Mouse (Mus musculus) C2C12 (cell line): ENCODE results near the gene Epb41l5. TPM values are rescaled to one million over a fixed set of nuclear protein-coding genes. Genes with fewer than 3 reads are reported as not detected.

Source experiments
- H3K27me3 ChIP-seq: one replicate; pipeline ENCODE4 v1.6.1; 2011; ENCODE audit not compliant: control insufficient read depth, insufficient read depth, insufficient read length
- H3K36me3 ChIP-seq: one replicate; pipeline ENCODE4 v1.6.1; 2011; ENCODE audit not compliant: control insufficient read depth, insufficient read depth
- H3K4me3 ChIP-seq: one replicate; pipeline ENCODE4 v1.5.1; 2011; ENCODE audit warnings: mild to moderate bottlenecking, control low read depth; ENCODE audit not compliant: poor library complexity, insufficient read depth, severe bottlenecking
- H3K79me2 ChIP-seq: one replicate; pipeline ENCODE4 v1.6.1; 2011; ENCODE audit not compliant: control insufficient read depth, insufficient read depth
- H3K79me3 ChIP-seq: one replicate; pipeline ENCODE4 v1.6.1; 2011; ENCODE audit warnings: low read depth, control low read depth
- H3ac ChIP-seq: one replicate; pipeline ENCODE3; 2011; ENCODE audit warnings: low read depth; ENCODE audit not compliant: control insufficient read depth, insufficient read length
- CEBPB ChIP-seq: IDR thresholded peaks from one replicate; pipeline ENCODE4 v1.6.1; 2011; ENCODE audit warnings: low read depth, mild to moderate bottlenecking, control low read depth, moderate library complexity
- CTCF ChIP-seq: IDR thresholded peaks from one replicate; pipeline ENCODE4 v1.5.1; 2011; ENCODE audit not compliant: control insufficient read depth, insufficient read depth, insufficient read length
- FOSL1 ChIP-seq: IDR thresholded peaks from one replicate; pipeline ENCODE4 v1.8.0; 2011; ENCODE audit warnings: mild to moderate bottlenecking, low read length; ENCODE audit not compliant: poor library complexity, insufficient read depth, severe bottlenecking
- MAX ChIP-seq: IDR thresholded peaks from one replicate; pipeline ENCODE4 v1.6.1; 2011; ENCODE audit warnings: mild to moderate bottlenecking, control low read depth
- MYOD1 ChIP-seq: IDR thresholded peaks from one replicate; pipeline ENCODE4 v1.6.1; 2011; ENCODE audit warnings: low read depth; ENCODE audit not compliant: control insufficient read depth, insufficient read length
- MYOG ChIP-seq: IDR thresholded peaks from one replicate; pipeline ENCODE4 v1.6.1; 2011; ENCODE audit not compliant: control insufficient read depth, insufficient read length; ENCODE audit errors: extremely low read depth
- USF1 ChIP-seq: IDR thresholded peaks from one replicate; pipeline ENCODE4 v1.6.1; 2011; ENCODE audit warnings: low read depth, mild to moderate bottlenecking, control low read depth, moderate library complexity
- polyA plus RNA-seq: library from polyadenylated mRNA; unstranded; fragments of >200 nt; fragmentation: generic; extraction: Trizol; gene quantifications from one replicate; pipeline ENCODE4 v1.2.1, GENCODE M21; 2012; ENCODE audit warnings: missing spikeins

The Epb41l5 gene
- polyA plus RNA-seq, 1 experiment: 1.3 TPM

GRCm38 (mm10) chr1:119626837-119627236, 22.0 kb downstream of the Epb41l5 start:
- Histone ChIP-seq H3ac (no peak overlapping the region), H3K27me3 (no peaks in the 10 kb centered on the region), H3K79me3 (no peaks in the 10 kb centered on the region), H3K36me3 (no peaks in the 10 kb centered on the region), H3K79me2 (no peaks in the 10 kb centered on the region), H3K4me3 (no peak overlapping the region)
- TF ChIP-seq MYOD1 (no peak), MAX (no peak), USF1 (no peak)

DNA sequence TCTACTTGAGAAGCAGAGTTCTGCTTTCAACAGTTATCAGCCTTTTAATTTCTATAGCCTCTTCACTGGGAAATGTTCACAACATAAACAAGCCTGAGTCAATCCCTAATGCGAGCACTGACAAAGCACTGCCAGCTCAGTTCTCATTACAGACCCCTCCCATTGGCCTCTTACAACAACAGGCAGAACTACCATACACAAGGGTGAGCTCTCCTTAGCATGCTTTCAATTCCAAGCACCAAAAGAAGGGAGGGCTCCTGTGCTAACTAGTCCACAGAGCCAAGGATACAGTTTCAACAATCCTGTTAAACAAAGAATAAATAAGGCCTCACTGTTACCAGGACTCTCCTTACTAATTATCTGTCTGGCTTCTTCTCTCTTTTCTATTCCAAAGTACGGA, 24.4 kb downstream of the Epb41l5 start:
- Histone ChIP-seq H3K79me3 (no peaks in the 10 kb centered on the region), H3ac (no peak overlapping the region), H3K79me2 (no peaks in the 10 kb centered on the region), H3K36me3 (no peaks in the 10 kb centered on the region), H3K27me3 (no peaks in the 10 kb centered on the region), H3K4me3 (no peak overlapping the region)
- TF ChIP-seq CTCF (no peak), MYOD1 (no peak), MAX (no peak), CEBPB (no peak), MYOG (no peak), USF1 (no peak), FOSL1 (no peak)

DNA sequence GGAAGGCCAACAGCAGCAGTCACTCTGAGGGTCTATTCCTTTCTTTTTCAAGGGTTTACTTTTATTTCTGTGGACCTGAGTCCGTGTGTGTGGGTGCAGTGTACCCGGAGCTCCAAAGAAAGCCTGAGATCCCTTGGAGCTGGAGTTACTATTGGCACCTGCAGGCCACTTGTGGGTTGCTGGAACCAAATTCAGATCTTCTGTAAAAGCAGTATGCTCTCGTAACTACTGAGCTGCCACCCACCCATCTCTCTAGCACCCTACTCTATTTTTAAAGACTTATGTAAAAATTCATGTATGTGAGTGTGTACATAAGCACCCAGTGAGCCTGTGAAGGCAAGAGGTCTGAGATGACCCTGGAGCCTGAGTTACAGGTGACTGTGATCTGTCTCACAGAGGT, 43.4 kb downstream of the Epb41l5 start:
- Histone ChIP-seq H3ac (no peak overlapping the region), H3K27me3 (no peaks in the 10 kb centered on the region), H3K4me3 (no peak overlapping the region), H3K79me3 (no peaks in the 10 kb centered on the region), H3K79me2 (no peaks in the 10 kb centered on the region), H3K36me3 (no peaks in the 10 kb centered on the region)
- TF ChIP-seq USF1 (no peak), FOSL1 (no peak), CTCF (no peak), MYOD1 (no peak), CEBPB (no peak), MYOG (no peak), MAX (no peak)

- no peaks in the 10 kb centered on the region for H3K79me3 ChIP-seq
- H3K79me2 ChIP-seq: no peaks in the 10 kb centered on the region
- TF ChIP-seq CEBPB (no peak), MAX (no peak), USF1 (no peak), MYOG (no peak), CTCF (no peak), FOSL1 (no peak), MYOD1 (no peak)
- H3K36me3 ChIP-seq: no peaks in the 10 kb centered on the region
- H3K27me3 ChIP-seq: no peaks in the 10 kb centered on the region
- no peak overlapping the region for H3ac ChIP-seq
- H3K4me3 ChIP-seq: no peak overlapping the region
Measured at GRCm38 (mm10) chr1:119602448-119602847, 46.4 kb downstream of the Epb41l5 start.

DNA sequence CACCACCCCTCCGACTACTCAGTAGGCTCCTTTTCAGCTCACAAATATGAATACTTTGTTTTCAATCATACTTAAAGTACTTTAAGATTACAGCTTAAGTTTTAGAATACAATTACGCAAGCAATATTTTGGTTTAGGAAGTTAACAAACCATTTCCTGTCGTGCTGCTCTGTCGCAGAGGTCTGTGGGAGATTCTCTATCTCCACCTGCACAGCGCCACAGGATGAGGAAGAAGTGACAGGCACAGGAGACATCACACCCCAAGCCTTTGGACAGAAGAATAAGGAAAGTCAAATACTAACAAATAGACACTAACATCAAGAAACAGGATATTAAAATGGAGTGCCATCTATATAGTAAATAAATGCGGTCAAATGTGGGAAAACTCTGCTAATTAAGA, 49.9 kb downstream of the Epb41l5 start:
- no peaks in the 10 kb centered on the region for H3K79me2 ChIP-seq
- no peaks in the 10 kb centered on the region for H3K79me3 ChIP-seq
- H3K4me3 ChIP-seq: no peak overlapping the region
- no peak for TF ChIP-seq CEBPB
- no peak for TF ChIP-seq CTCF
- TF ChIP-seq MYOG: no peak
- TF ChIP-seq MYOD1: no peak
- TF ChIP-seq MAX: no peak
- TF ChIP-seq FOSL1: no peak
- TF ChIP-seq USF1: no peak
- H3K36me3 ChIP-seq: no peaks in the 10 kb centered on the region
- no peaks in the 10 kb centered on the region for H3K27me3 ChIP-seq
- no peak overlapping the region for H3ac ChIP-seq

- TF ChIP-seq CEBPB (no peak), MYOD1 (no peak), FOSL1 (no peak), CTCF (no peak), MYOG (no peak), USF1 (no peak), MAX (no peak)
- Histone ChIP-seq H3ac (no peak overlapping the region), H3K4me3 (no peak overlapping the region), H3K79me3 (no peaks in the 10 kb centered on the region), H3K79me2 (no peaks in the 10 kb centered on the region), H3K27me3 (no peaks in the 10 kb centered on the region), H3K36me3 (no peaks in the 10 kb centered on the region)
Measured at GRCm38 (mm10) chr1:119596954-119597480, 51.8 kb downstream of the Epb41l5 start.
